Mouse (Mus musculus) olfactory bulb, adult 2 months (tissue): ENCODE measurements around the gene Bmp5. TPM values are rescaled to one million over a fixed set of nuclear protein-coding genes. Genes with fewer than 3 reads are reported as not detected.

Experiments used
- H3K27ac ChIP-seq: fragments of 200-500 bp; 2 replicates; pipeline ENCODE4 v1.5.1; 2012; ENCODE audit warnings: low read depth, low read length; ENCODE audit not compliant: insufficient read depth
- H3K4me1 ChIP-seq: fragments of 200-500 bp; 2 replicates; pipeline ENCODE4 v1.6.1; 2012; ENCODE audit warnings: low read length; ENCODE audit not compliant: control insufficient read depth, insufficient read depth
- H3K4me3 ChIP-seq: fragments of 200-500 bp; 2 replicates; pipeline ENCODE4 v1.5.1; 2012; ENCODE audit warnings: mild to moderate bottlenecking, low read depth, low read length, moderate library complexity; ENCODE audit not compliant: insufficient read depth
- CTCF ChIP-seq: fragments of 200-500 bp; IDR thresholded peaks from 2 replicates; pipeline ENCODE4 v1.5.1; 2012; ENCODE audit warnings: low read depth, mild to moderate bottlenecking, low read length, moderate library complexity; ENCODE audit not compliant: insufficient read depth
- POLR2A ChIP-seq: fragments of 200-500 bp; IDR thresholded peaks from 2 replicates; pipeline ENCODE4 v1.6.1; 2012; ENCODE audit warnings: mild to moderate bottlenecking, low read depth, low read length, moderate library complexity; ENCODE audit not compliant: insufficient read depth
- WGBS: fragments of 180-500 bp; shearing (Covaris S2); methylation state at CpG from one replicate; pipeline ENCODE4 v1.1.7; 2018; 5-methylcytosine and 5-hydroxymethylcytosine counted together
- polyA plus RNA-seq: library from polyadenylated mRNA; stranded (reverse); fragments of >200 nt; gene quantifications from 2 replicates; pipeline ENCODE4 v1.2.4, GENCODE M21; 2012; ENCODE audit warnings: low replicate concordance; ENCODE audit not compliant: missing spikeins, insufficient read depth, insufficient read length

Gene Bmp5
- polyA plus RNA-seq, 1 experiment = not detected

DNA sequence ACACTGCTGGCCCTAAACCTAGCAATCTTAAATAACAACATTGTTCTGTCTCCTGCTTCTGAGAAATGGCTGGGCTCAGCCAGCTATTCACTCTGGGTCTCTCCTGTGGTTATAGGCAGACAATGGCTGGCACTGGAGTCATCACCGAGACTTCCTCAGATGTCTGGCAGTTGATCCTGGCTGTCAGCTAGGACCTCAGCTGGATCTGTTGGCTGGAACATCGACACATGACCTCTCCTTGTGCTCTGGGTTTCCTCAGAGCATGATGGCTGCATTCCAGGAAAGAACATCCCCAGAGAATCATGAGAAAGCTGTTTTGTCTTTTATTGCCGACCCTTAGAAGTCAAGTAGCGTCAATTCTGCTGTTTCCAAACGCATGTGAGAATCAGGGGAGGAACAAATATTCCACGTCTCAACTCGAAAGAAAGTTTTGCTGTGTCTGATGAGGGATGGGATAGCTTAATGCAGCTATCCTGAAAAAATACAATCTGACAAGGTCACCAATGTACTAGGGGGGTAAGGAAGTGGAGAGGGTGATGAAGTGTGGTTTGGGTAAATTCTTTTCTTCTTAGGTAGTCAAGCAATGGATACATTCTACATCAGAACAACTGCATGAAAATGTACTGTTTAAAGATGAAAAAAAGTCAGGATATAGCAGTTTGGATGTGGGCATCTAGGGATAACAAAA is 135.1 kb downstream of the Bmp5 start:
- Histone ChIP-seq H3K27ac (no peak overlapping the region), H3K4me1 (no peaks in the 10 kb centered on the region), H3K4me3 (no peak overlapping the region)
- 50% methylated on average over 7 of the region's 7 CpGs for WGBS
- TF ChIP-seq POLR2A = no peak
- TF ChIP-seq CTCF = no peak

DNA sequence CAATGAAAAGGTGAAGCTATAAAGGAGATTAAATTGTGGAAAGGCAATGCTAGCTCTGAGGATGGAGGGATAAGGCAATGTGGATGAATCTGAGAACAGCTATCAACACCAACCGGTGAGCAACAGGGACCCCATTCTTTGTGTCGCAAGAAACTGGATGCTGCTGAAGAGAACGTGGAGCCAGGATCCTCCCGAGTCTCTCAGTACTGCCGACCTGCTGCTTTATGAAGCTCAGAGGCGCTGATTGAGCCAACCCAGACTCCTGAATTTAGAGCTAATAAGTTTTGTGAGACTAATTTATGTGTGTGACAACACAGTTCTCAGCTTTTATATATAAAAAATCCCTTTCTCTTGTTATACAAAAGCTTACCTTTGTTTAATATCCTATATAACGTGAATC is 136.4 kb downstream of the Bmp5 start:
- no peak for TF ChIP-seq POLR2A
- no peak for TF ChIP-seq CTCF
- Histone ChIP-seq H3K4me3 (no peak overlapping the region), H3K4me1 (no peaks in the 10 kb centered on the region), H3K27ac (no peak overlapping the region)
- WGBS = 73% methylated on average over 7 of the region's 7 CpGs

DNA sequence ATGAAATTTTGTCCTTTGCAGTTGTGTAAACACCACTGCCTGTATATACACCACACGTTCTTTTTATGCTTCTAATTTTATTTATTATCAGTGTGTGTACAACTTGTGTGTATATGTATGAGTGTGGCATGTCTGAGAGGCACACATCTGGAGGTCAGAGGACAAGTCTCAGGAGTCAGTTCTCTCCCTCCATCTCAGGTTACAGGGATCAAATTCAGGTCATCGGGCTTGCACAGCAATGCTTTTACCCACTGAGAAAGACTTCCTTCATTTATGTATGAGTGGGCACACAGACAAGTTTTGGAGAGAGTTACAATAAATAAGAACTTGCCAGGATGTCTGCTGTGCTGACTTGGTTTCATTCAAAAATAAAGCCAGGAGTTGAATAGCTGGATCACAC is 140.9 kb downstream of the Bmp5 start:
- TF ChIP-seq CTCF (no peak), POLR2A (no peak)
- WGBS = 60% methylated on average over 2 of the region's 2 CpGs
- no peak overlapping the region for H3K4me3 ChIP-seq
- H3K4me1 ChIP-seq = no peaks in the 10 kb centered on the region
- no peak overlapping the region for H3K27ac ChIP-seq

DNA sequence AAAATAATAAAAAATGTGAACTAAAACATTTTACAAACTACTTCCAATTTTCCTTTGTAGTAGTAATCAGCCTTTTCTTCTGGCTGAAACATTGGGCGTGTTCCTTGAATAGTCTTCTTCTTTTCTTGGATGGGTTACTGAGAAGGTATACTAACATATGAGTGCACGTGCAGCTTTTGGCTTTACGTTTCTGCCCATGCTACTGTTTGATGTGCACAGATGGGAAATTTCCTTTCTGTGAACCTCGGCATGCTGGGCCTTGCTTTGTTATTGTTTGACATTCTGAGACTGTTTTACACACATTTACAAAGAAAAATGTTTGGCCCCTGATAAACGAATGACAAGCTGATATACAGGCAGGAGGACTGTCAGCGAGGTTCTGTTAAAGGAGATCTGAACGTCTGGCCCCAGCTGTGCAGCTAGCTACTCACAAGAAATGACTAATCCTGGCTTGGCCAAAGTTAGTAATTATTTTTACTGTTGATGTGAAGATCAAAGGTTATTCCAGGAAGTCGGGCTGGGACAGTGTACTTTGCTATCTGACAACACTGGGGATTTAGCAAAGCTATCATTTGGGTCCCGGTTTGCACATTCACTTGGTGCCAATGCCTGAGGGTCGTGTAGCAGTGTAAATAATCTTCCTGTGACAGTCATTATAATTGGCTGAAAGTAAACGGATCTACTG is 152.2 kb downstream of the Bmp5 start:
- TF ChIP-seq POLR2A (no peak), CTCF (no peak)
- 25% methylated on average over 11 of the region's 11 CpGs for WGBS
- Histone ChIP-seq H3K4me3 (no peak overlapping the region), H3K27ac (no peak overlapping the region), H3K4me1 (no peaks in the 10 kb centered on the region)

DNA sequence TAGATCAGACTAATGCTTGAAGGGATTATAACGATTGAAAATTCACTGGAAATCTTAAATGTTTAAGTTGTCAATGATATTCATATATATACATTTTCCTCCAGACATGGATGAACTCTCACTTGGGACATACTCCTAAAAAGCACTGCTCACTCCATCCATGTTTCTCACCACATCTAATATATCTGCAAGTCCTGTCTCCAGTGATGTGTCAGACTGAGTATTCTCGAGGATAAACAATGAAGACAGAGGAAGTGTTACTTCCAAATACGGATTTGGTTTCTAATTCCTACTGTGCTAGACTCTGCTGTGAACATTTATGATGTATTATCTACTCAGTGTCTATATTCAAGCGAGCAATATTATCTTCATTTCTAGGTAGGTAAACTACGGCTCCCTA is 152.9 kb downstream of the Bmp5 start:
- WGBS = 65% methylated on average over 5 of the region's 5 CpGs
- Histone ChIP-seq H3K4me1 (no peaks in the 10 kb centered on the region), H3K27ac (no peak overlapping the region), H3K4me3 (no peak overlapping the region)
- TF ChIP-seq CTCF (no peak), POLR2A (no peak)

DNA sequence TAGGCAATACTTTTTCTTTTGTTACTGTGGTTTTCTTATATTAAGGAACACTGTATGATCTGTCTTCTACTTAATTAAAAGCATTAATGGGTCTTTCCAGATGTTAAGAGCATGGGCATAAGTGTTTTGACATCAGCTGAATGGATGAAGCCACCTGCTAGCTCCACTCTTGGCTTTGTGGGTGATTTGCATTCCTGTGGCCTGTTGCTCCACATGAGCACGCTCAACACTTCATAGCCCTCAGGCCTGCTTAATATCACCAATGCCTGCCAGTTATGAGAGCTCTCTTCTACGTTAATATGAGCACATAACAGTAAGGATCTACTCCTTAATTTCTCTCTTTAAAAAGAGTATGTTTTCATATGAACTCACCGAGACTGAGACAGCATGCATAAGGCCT is 169.5 kb downstream of the Bmp5 start:
- WGBS = 91% methylated on average over 3 of the region's 3 CpGs
- H3K4me1 ChIP-seq = no peaks in the 10 kb centered on the region
- no peak overlapping the region for H3K27ac ChIP-seq
- TF ChIP-seq CTCF (no peak), POLR2A (no peak)
- H3K4me3 ChIP-seq = no peak overlapping the region

Other genes with a start within 250 kb of the Bmp5 start
- gene Tmod3, start 215.7 kb upstream of the Bmp5 start, polyA plus RNA-seq = not detected in 2 replicates
- 107 and 444 TPM in 2 replicates for gene Tmod2, start 164.0 kb upstream of the Bmp5 start, polyA plus RNA-seq
- not detected in 2 replicates for gene Lysmd2, start 149.6 kb upstream of the Bmp5 start, polyA plus RNA-seq
- gene Scg3, start 91.3 kb upstream of the Bmp5 start, polyA plus RNA-seq = 388 TPM in 1 of 2 replicates, not detected in the other
- gene Hmgcll1, start 239.5 kb downstream of the Bmp5 start, polyA plus RNA-seq = 256 TPM in 1 of 2 replicates, not detected in the other